Mouse (Mus musculus) mouse trophoblast stem cell (cell line): ENCODE measurements around the gene Zc3h7b.

Experiments
- in situ Hi-C, 2 experiments: fragments of 300-500 bp; cut with MseI, MboI; formaldehyde crosslinking; loops; 2 replicates in 1 of 2; 3 replicates in 1 of 2; pipeline ENCODE4 v1.15.1; 2025

Gene Zc3h7b

DNA sequence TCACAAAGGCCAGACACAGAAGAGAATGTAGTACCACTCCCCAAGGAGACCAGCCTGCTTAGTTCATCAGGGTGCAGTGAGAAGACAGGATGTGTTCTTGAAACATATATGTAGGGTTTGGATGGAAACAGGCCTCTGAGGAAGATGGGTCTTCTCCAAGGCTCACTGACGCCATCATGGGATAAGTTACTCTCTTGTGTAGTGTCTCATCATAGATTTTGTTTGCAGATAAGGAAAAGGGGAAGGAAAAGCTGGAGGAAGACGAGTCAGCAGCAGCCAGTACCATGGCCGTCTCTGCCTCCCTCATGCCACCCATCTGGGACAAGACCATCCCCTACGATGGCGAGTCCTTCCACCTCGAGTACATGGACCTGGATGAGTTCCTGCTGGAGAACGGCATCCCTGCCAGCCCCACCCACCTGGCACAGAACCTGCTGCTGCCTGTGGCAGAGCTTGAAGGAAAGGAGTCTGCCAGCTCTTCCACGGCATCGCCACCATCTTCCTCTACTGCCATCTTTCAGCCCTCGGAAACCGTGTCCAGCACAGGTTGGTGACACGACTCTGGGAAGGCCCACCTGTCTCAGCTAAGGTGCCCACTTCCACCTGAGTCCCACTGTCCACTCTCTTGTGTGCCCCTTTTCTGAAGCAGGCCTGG lies 70.0 kb downstream of the Zc3h7b start:
- in situ Hi-C loops, result no loop called here

GRCm38 (mm10) chr15:81818404-81818803 lies 73.5 kb downstream of the Zc3h7b start:
- in situ Hi-C loops, result no loop called here

GRCm38 (mm10) chr15:81822631-81823030 lies 77.8 kb downstream of the Zc3h7b start:
- in situ Hi-C loops, result no loop called here

DNA sequence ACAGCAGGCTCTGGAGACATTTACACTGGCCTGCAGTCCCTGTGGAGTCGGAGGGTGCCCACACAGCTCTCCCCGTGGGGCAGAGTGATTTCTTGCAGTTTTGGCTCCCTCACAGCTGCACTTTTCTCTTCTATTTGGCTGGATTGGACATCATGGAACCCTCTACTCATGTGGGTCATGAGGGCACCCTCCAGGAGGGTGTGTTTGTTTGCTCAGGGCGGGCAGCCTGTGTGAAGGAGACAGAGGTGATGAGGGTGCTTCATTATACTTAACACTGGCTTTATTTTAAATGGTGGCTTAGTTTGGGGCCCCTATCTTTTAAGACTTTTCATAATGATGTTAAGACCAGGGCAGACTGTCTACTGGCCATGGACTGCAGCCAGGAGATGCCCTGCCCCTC lies 80.0 kb downstream of the Zc3h7b start:
- in situ Hi-C loops, result no loop called here

- in situ Hi-C loops, result no loop called here
These were observed 83.8 kb downstream of the Zc3h7b start for GRCm38 (mm10) chr15:81828426-81829207.

GRCm38 (mm10) chr15:81829208-81829580 lies 84.3 kb downstream of the Zc3h7b start:
- in situ Hi-C loops, result no loop called here

DNA sequence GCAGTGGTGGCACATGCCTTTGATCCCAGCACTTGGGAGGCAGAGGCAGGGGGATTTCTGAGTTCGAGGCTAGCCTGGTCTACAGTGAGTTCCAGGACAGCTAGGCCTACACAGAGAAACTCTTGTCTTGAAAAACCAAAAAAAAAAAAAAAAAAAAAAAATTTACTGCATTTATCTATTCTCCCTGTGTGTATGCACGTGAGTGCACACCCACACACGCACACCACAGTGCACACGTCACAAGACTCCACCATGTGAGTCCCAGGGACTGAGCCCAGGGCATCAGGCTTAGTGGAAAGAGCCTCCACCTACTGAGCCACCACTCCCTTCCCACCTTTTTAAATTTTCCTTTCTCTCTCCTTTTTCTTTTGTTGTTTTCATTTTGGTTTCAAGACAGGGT lies 85.7 kb downstream of the Zc3h7b start:
- in situ Hi-C loops, result no loop called here

GRCm38 (mm10) chr15:81831136-81831825 lies 86.4 kb downstream of the Zc3h7b start:
- in situ Hi-C loops, result no loop called here

GRCm38 (mm10) chr15:81832219-81832618 lies 87.4 kb downstream of the Zc3h7b start:
- in situ Hi-C loops, result no loop called here

- in situ Hi-C loops, result no loop called here
These were observed 88.6 kb downstream of the Zc3h7b start for GRCm38 (mm10) chr15:81833481-81833880.

DNA sequence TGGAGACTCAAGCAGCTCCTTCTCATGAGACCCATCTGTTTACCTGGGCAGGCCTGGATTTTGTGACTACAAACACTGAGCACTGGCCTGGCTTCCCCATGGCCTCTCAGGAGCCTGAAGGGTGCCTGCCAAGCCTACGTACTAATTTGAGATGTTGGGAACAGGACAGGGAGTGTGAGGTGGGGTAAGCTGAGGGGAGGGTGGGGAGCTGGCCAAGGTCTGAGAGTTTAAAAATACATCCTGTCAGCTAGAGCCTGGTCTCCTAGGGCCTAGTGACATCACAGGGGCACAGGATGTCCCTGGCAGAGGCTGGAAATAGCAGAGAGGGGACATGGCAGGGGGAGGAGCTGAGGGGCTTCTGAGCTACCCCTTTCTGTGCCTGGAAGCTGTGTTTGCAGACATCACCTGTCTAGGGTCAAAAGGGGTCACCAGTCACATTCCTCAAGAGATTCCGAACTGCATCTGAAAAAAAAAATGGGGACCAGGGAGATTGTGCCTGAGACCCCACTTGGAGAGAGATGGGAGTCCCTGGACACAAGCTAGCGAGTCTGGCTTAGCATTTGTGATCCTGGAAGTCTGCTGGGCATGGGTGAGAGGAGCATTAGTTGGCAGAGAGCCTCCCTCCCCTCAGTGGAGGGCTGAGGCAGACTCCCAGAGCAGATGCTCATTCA lies 89.4 kb downstream of the Zc3h7b start:
- in situ Hi-C loops, result no loop called here

DNA sequence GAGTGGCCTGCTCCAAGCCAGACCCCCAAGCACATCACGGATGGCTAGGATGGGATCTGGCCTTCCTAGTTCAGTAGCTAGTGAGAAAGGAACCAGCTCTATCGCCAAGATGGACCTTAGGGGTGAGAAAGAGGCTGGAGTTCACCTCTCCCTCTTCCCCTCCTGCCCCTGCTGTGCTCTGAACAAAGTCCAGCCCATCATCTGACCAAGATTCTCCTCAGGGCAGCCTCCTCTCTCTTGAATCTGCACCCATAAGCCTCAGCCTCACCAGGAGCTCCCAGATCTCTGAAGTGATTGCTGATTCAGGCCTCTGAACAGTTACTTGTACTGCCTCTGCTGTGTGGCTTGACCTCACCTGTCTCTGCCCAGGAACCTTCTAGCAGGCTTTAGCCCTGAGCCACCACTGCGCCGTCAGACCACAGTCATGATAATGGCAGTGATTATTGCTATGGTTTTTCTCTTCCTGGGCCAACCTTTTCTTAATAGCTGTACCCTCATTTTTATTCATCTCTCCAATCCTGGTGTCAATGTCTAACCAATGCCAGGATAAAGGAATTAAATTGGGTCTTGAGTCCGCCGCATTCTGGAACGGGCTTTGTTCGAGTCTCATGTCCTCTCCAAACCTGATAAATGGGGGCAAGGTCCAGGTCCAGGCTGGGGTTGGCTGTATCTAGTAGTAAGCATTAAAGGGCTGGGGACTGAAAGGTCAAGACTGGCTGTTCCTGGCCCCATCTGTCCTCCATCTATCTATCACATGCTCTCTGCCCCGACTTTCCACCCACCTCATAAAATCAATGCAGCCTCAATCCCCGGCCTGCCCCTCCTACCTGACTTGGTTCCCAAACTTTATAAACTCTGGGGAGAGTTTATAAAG lies 90.4 kb downstream of the Zc3h7b start:
- in situ Hi-C loops, result no loop called here

- in situ Hi-C loops, result no loop called here
These were observed 91.4 kb downstream of the Zc3h7b start for GRCm38 (mm10) chr15:81836124-81836821.

- in situ Hi-C loops, result no loop called here
These were observed 92.4 kb downstream of the Zc3h7b start for GRCm38 (mm10) chr15:81836966-81837920.

DNA sequence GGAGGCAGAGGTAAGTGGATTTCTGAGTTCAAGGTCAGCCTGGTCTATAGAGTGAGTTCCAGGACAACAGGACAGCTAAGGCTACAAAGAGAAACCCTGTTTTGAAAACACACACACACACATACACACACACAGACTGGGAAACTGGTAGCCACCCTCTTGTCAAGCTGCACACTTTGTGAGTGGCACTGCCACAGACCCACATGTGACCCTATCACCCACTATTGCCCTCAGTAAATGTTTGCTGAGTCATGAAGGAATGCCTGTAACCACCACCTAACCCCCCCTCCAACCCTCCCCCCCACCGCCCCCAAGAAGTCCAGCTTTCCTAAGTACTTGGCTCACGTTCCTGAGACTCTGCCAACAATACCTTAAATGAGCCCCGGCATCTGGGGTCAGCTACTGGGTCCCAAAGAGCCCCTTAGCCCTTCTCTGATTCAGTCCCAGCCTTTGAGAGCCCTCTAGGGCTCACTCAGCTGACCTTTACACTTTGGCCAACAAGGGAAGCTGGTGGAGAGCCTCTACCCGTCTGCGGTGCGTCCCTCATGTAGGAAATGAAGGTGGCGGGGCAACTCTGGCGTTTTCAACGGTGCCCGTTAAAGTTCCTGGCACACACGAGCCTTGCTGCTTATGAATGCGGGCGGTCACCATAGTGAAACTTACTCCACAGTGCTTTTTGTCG lies 93.8 kb downstream of the Zc3h7b start:
- in situ Hi-C loops, result no loop called here

- in situ Hi-C loops, result no loop called here
These were observed 94.8 kb downstream of the Zc3h7b start for GRCm38 (mm10) chr15:81839634-81840033.

GRCm38 (mm10) chr15:81840306-81840705 lies 95.4 kb downstream of the Zc3h7b start:
- in situ Hi-C loops, result no loop called here

DNA sequence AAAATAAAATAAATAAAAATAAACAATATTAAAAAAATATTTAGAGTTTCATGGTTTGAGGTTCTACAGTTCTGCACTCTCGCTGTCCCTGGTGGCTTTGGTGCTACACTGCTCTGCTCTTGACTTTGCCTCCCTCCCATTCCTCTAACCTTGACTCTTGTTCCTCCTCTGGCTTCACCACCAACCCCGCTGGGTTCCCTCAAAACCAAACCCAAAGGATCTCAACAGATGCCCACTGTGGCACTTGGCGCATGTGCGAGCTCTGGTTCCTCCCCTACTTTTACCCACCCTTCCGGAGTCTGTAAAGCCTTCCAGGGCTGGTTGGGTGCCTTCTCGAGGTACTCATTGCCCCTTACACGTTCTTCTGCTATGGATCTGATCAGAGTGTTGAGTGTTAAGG lies 97.4 kb downstream of the Zc3h7b start:
- in situ Hi-C loops, result no loop called here
